Mouse (Mus musculus) left cerebral cortex, postnatal 4 days (tissue): ENCODE data around the gene Pou2f1. TPM values are rescaled to one million over a fixed set of nuclear protein-coding genes. Genes with fewer than 3 reads are reported as not detected.

ENCODE experiments used
- DNase-seq: peaks from one replicate; pipeline ENCODE4 v3.0.0-alpha.2; 2022
- intact Hi-C: fragments of 180-260 bp; cut with DNase I; formaldehyde crosslinking; loops from one replicate; pipeline ENCODE4 v1.15.1; 2025
- total RNA-seq, 2 experiments: library from RNA; stranded (reverse); gene quantifications; 2 replicates each; pipeline ENCODE4 v1.2.3; 2021

The Pou2f1 gene
- total RNA-seq, 2 experiments from 2014 or later: 27.6 to 29.4 TPM

GRCm38 (mm10) chr1:165852131-165852530 is 150.3 kb downstream of the Pou2f1 start:
- intact Hi-C loops: loop anchor here (10.0 kb wide), 1 partner anchor 113 kb away; no protein-coding TSS in a partner anchor
- DNase-seq: no peak

GRCm38 (mm10) chr1:165849458-165850445 is 152.7 kb downstream of the Pou2f1 start:
- no peak for DNase-seq
- intact Hi-C loops: loop anchor here (10.0 kb wide), 1 partner anchor 115 kb away; no protein-coding TSS in a partner anchor

- intact Hi-C loops: no loop called here
- DNase-seq: no peak
These were observed 153.6 kb downstream of the Pou2f1 start for GRCm38 (mm10) chr1:165848881-165849280.

GRCm38 (mm10) chr1:165848417-165848816 is 154.1 kb downstream of the Pou2f1 start:
- intact Hi-C loops: no loop called here
- DNase-seq: no peak

- intact Hi-C loops: no loop called here
- DNase-seq: no peak
These were observed 157.1 kb downstream of the Pou2f1 start for GRCm38 (mm10) chr1:165845366-165845765.

- DNase-seq: no peak
- intact Hi-C loops: no loop called here
These were observed 157.5 kb downstream of the Pou2f1 start for GRCm38 (mm10) chr1:165844956-165845355.

- DNase-seq: no peak
- intact Hi-C loops: no loop called here
These were observed 158.0 kb downstream of the Pou2f1 start for GRCm38 (mm10) chr1:165844466-165844951.

- DNase-seq: peak; percentile 45
These were observed 158.9 kb downstream of the Pou2f1 start for GRCm38 (mm10) chr1:165843586-165843985.

GRCm38 (mm10) chr1:165842170-165842569 is 160.3 kb downstream of the Pou2f1 start:
- DNase-seq: no peak
- intact Hi-C loops: no loop called here

More at GRCm38 (mm10) chr1:165843586-165843985, 158.9 kb downstream of the Pou2f1 start:
- intact Hi-C loops: no loop called here

GRCm38 (mm10) chr1:165840548-165841230 is 161.8 kb downstream of the Pou2f1 start:
- intact Hi-C loops: no loop called here
- DNase-seq: no peak

- DNase-seq: peak; percentile 86
- intact Hi-C loops: no loop called here
These were observed 163.3 kb downstream of the Pou2f1 start for GRCm38 (mm10) chr1:165839201-165839600.

GRCm38 (mm10) chr1:165837546-165837945 is 164.9 kb downstream of the Pou2f1 start:
- DNase-seq: no peak

GRCm38 (mm10) chr1:165836461-165836860 is 166.0 kb downstream of the Pou2f1 start:
- intact Hi-C loops: no loop called here
- no peak for DNase-seq

More at GRCm38 (mm10) chr1:165837546-165837945, 164.9 kb downstream of the Pou2f1 start:
- intact Hi-C loops: no loop called here

- intact Hi-C loops: no loop called here
- no peak for DNase-seq
These were observed 167.9 kb downstream of the Pou2f1 start for GRCm38 (mm10) chr1:165834633-165834975.

GRCm38 (mm10) chr1:165833910-165834632 is 168.4 kb downstream of the Pou2f1 start:
- intact Hi-C loops: no loop called here

GRCm38 (mm10) chr1:165833244-165833643 is 169.2 kb downstream of the Pou2f1 start:
- DNase-seq: no peak
- intact Hi-C loops: no loop called here

More at GRCm38 (mm10) chr1:165833910-165834632, 168.4 kb downstream of the Pou2f1 start:
- no peak for DNase-seq

GRCm38 (mm10) chr1:165829890-165830289 is 172.6 kb downstream of the Pou2f1 start:
- no peak for DNase-seq
- intact Hi-C loops: no loop called here

GRCm38 (mm10) chr1:165828615-165829014 is 173.9 kb downstream of the Pou2f1 start:
- intact Hi-C loops: no loop called here
- no peak for DNase-seq

GRCm38 (mm10) chr1:165828173-165828572 is 174.3 kb downstream of the Pou2f1 start:
- intact Hi-C loops: no loop called here
- DNase-seq: no peak

- intact Hi-C loops: no loop called here
- DNase-seq: no peak
These were observed 180.4 kb downstream of the Pou2f1 start for GRCm38 (mm10) chr1:165822031-165822430.

- DNase-seq: no peak
- intact Hi-C loops: no loop called here
These were observed 183.3 kb downstream of the Pou2f1 start for GRCm38 (mm10) chr1:165819147-165819546.
